Mouse (Mus musculus) kidney, adult 11 months (tissue): ENCODE measurements around the gene Hltf.

Experiments used
- DNase-seq: peaks from one replicate; pipeline ENCODE4 v3.0.0; 2022

Hltf gene

DNA sequence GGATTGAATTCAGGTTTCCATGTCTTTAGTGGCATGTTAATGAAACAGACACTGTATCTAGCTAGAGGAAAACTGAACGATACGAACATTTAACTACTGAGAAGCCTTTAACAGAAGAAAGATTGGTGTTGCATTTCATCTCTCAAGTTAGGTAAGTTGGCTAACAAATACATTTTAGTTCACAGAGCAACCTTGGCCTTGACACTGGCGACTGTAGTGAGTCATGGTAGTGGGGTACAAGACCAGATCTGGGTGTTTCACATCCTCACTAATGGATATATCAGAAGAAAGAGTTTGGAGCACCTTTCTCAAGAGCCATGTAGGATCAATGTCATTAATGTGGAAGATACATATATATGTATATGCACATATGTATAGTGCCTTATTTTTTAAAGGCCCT, 94.0 kb downstream of the Hltf start:
- DNase-seq, result no peak

GRCm38 (mm10) chr3:20154531-20155367, 97.1 kb downstream of the Hltf start, which contains the start of gene Gyg:
TSS of gene Gyg (minus strand) at chr3:20155317.
- peak; percentile 58 for DNase-seq

GRCm38 (mm10) chr3:20155476-20155875, 97.9 kb downstream of the Hltf start:
- DNase-seq, result no peak

GRCm38 (mm10) chr3:20167487-20167886, 109.9 kb downstream of the Hltf start:
- DNase-seq, result no peak
